Mouse (Mus musculus) left cerebral cortex, adult 18-20 months (tissue): Measurements from ENCODE around the gene Iqce. TPM values are rescaled to one million over a fixed set of nuclear protein-coding genes. Genes with fewer than 3 reads are reported as not detected.

Experiments used
- DNase-seq, 2 experiments: peaks; one replicate each; pipeline ENCODE4 v3.0.0; 2021 to 2022; ENCODE audit warnings: low spot score in 2 of 2, mixed read lengths in 1 of 2
- total RNA-seq, 2 experiments: library from RNA; stranded (reverse); gene quantifications; 2 replicates each; pipeline ENCODE4 v1.2.3; 2021

Iqce gene
- total RNA-seq, 2 experiments from 2014 or later, result 46.5 to 55.3 TPM

- no peak for DNase-seq
Observed at GRCm38 (mm10) chr5:140617714-140618113, 84.5 kb downstream of the Iqce start.

- DNase-seq, result no peak
Observed at GRCm38 (mm10) chr5:140616691-140617090, 85.5 kb downstream of the Iqce start.

- DNase-seq, result no peak
Observed at GRCm38 (mm10) chr5:140616110-140616503, 86.1 kb downstream of the Iqce start.

- no peak for DNase-seq
Observed at GRCm38 (mm10) chr5:140615321-140616109, 86.7 kb downstream of the Iqce start.

- DNase-seq, result no peak
Observed at GRCm38 (mm10) chr5:140614837-140615236, 87.3 kb downstream of the Iqce start.

GRCm38 (mm10) chr5:140614141-140614540, 88.0 kb downstream of the Iqce start:
- DNase-seq, result no peak

GRCm38 (mm10) chr5:140612191-140612590, 90.0 kb downstream of the Iqce start:
- DNase-seq, result no peak

Other genes starting within 250 kb of the Iqce start
- gene Chst12, start 196.8 kb downstream of the Iqce start, total RNA-seq, result 10 to 100 TPM; 16.2 to 17.4 TPM
- gene Grifin, start 137.3 kb downstream of the Iqce start, total RNA-seq, result not detected
- gene Lfng, start 95.1 kb downstream of the Iqce start, total RNA-seq, result 10 to 100 TPM; 17.0 to 17.1 TPM
- 100 to 1,000 TPM; 202 to 209 TPM for gene Ttyh3, start 53.3 kb downstream of the Iqce start, total RNA-seq
- gene Brat1, start 2.6 kb upstream of the Iqce start, total RNA-seq, result 10 to 100 TPM; 17.6 to 17.8 TPM
- gene Amz1, start 21.7 kb upstream of the Iqce start, total RNA-seq, result 10 to 100 TPM; 17.7 to 22.3 TPM
- 10 to 100 TPM; 61.3 to 71.0 TPM for gene Gna12, start 128.1 kb upstream of the Iqce start, total RNA-seq